Mouse (Mus musculus) megakaryocyte, embryonic 14.5 days (primary cell): ENCODE measurements at regions not wholly inside any gene's neighbourhood (a gene's known extent, or its start where the extent isn't known, plus 50 kb on each side); places are given as distances from the start of the nearest gene placed in this dataset.

Source experiments
- FLI1 ChIP-seq: IDR thresholded peaks from 2 replicates; pipeline ENCODE4 v1.6.1; 2012; ENCODE audit warnings: low read length, inconsistent platforms, mixed read lengths
- GATA1 ChIP-seq: IDR thresholded peaks from 3 replicates; pipeline ENCODE4 v1.6.1; 2012; ENCODE audit warnings: mixed read lengths, low read length, inconsistent platforms, borderline replicate concordance

GRCm38 (mm10) chr11:79750943-79751342 lies 159.9 kb downstream of the Rab11fip4 start:
- TF ChIP-seq GATA1 (no peak), FLI1 (no peak)
